In genomic region chr4:130573351-130574047, GRCm38 (mm10) we compare ENCODE assay signal across 8 mouse cellular contexts. TPM values are rescaled to one million over a fixed set of nuclear protein-coding genes. Genes with fewer than 3 reads are reported as not detected.
A peak's percentile ranks its signal among the peaks of the same experiment; 100 is the strongest.
DNase-seq lines count a peak whose midpoint lies in the region; ATAC-seq and TF ChIP-seq lines count a peak whose summit lies in the region.

No protein-coding gene starts in this region.

- no peaks in the 10 kb centered on the region for H3K36me3 ChIP-seq in kidney, embryonic 16.5 days (ENCODE audit: insufficient read depth, low read length)
- H3K36me3 ChIP-seq in hindbrain, embryonic 13.5 days, result no peaks in the 10 kb centered on the region
- H3K36me3 ChIP-seq in midbrain, embryonic 10.5 days, result 0 out of 2 replicates have a peak, but pooled peaks cover under 1% of the 10 kb centered on the region

- TF ChIP-seq CTCF in cortical plate, adult 2 months (IDR thresholded peaks at IDR 0.05; ENCODE audit: extremely low read depth, insufficient read depth, low read length), result no peak

- no peaks in the 10 kb centered on the region for H3K9me3 ChIP-seq in kidney, embryonic 16.5 days (ENCODE audit: low read length)
- H3K9me3 ChIP-seq in hindbrain, embryonic 13.5 days, result no peaks in the 10 kb centered on the region
- H3K9me3 ChIP-seq in midbrain, embryonic 10.5 days (replicated peaks), result no peaks in the 10 kb centered on the region

- ATAC-seq in kidney, embryonic 16.5 days (ENCODE audit: low FRiP score, low TSS enrichment), result peak; percentile 43
- peak; percentile 65 for ATAC-seq in hindbrain, embryonic 13.5 days (ENCODE audit: low FRiP score)

- 0 out of 2 replicates have a peak overlapping the region, but pooled peaks have one; percentile 12 for H3K27ac ChIP-seq in kidney, embryonic 16.5 days (ENCODE audit: low read length)
- H3K27ac ChIP-seq in cortical plate, adult 2 months (ENCODE audit: insufficient read depth, low read length), result peak overlapping the region; percentile 32; the same call in 1 of the 2 replicates
- H3K27ac ChIP-seq in hindbrain, embryonic 13.5 days, result peak overlapping the region; percentile 95
- H3K27ac ChIP-seq in midbrain, embryonic 10.5 days (replicated peaks), result peak overlapping the region; percentile 93

- H3K9ac ChIP-seq in kidney, embryonic 16.5 days (replicated peaks; ENCODE audit: low read length), result peak overlapping the region; percentile 82
- H3K9ac ChIP-seq in hindbrain, embryonic 13.5 days, result peak overlapping the region; percentile 98

- peak overlapping the region; percentile 76 for H3K4me3 ChIP-seq in kidney, embryonic 16.5 days (ENCODE audit: low read length)
- peak overlapping the region; percentile 60 for H3K4me3 ChIP-seq in cortical plate, adult 2 months (ENCODE audit: insufficient read depth, low read length)
- peak overlapping the region; percentile 90 for H3K4me3 ChIP-seq in hindbrain, embryonic 13.5 days
- H3K4me3 ChIP-seq in midbrain, embryonic 10.5 days, result peak overlapping the region; percentile 75

- 0 out of 2 replicates have a peak, but pooled peaks cover 4% of the 10 kb centered on the region for H3K27me3 ChIP-seq in kidney, embryonic 16.5 days (ENCODE audit: insufficient read depth, low read length)
- 0 out of 2 replicates have a peak, but pooled peaks cover 11% of the 10 kb centered on the region for H3K27me3 ChIP-seq in hindbrain, embryonic 13.5 days
- peaks cover 24% of the 10 kb centered on the region for H3K27me3 ChIP-seq in midbrain, embryonic 10.5 days (ENCODE audit: low read depth, poor library complexity, severe bottlenecking)

- under 1% methylated on average over 62 of the region's 76 CpGs for WGBS in kidney, embryonic 16.5 days
- under 1% methylated on average over 73 of the region's 76 CpGs for WGBS in hindbrain, embryonic 13.5 days
- WGBS in midbrain, embryonic 10.5 days, result under 1% methylated on average over 74 of the region's 76 CpGs

- H3K4me2 ChIP-seq in kidney, embryonic 16.5 days (replicated peaks; ENCODE audit: low read depth, low read length), result peak overlapping the region; percentile 98
- H3K4me2 ChIP-seq in hindbrain, embryonic 13.5 days, result peak overlapping the region; percentile 70

- H3K4me1 ChIP-seq in kidney, embryonic 16.5 days (ENCODE audit: insufficient read depth, low read length), result peaks cover 27% of the 10 kb centered on the region
- H3K4me1 ChIP-seq in cortical plate, adult 2 months (ENCODE audit: control insufficient read depth, insufficient read depth, low read length), result 0 out of 2 replicates have a peak, but pooled peaks cover 2% of the 10 kb centered on the region
- H3K4me1 ChIP-seq in hindbrain, embryonic 13.5 days (replicated peaks), result peaks cover 56% of the 10 kb centered on the region
- H3K4me1 ChIP-seq in midbrain, embryonic 10.5 days, result peaks cover 44% of the 10 kb centered on the region

- no peak for TF ChIP-seq POLR2A in cortical plate, adult 2 months (IDR thresholded peaks at IDR 0.05; ENCODE audit: extremely low read depth, insufficient read depth, low read length)

- DNase-seq in kidney, postnatal 14 days, result no peak
- peak; percentile 52 for DNase-seq in MN1 (ENCODE audit: low spot score)
- peak; percentile 61 for DNase-seq in midbrain, embryonic 10.5 days (ENCODE audit: low spot score)
- no peak for DNase-seq in T-cell, adult 2 months (ENCODE audit: low spot score)
- DNase-seq in B cell, adult 2 months, result no peak

RNA-seq across cellular contexts. Expression of gene Nkain1, which starts 0.5 kb away (rescaled TPM):
- 1.0 and 1.1 TPM in 2 replicates for polyA plus RNA-seq in kidney, embryonic 16.5 days (2015; fragmentation: Nextera tagmentation; extraction: Ambion mirVana)
- 40.5 and 42.0 TPM in 2 replicates for polyA plus RNA-seq in cortical plate, adult 2 months (2012; rRNA removed)
- 9.5 and 10.2 TPM in 2 replicates for polyA plus RNA-seq in hindbrain, embryonic 13.5 days (2015; fragmentation: Nextera tagmentation; extraction: Ambion mirVana)
- polyA plus RNA-seq in midbrain, embryonic 10.5 days (2016; fragmentation: Nextera tagmentation; extraction: Ambion mirVana), result 5.1 and 5.9 TPM in 2 replicates

Comparison
In these comparisons a context has a peak if more than half of its experiments do, and no peak if none do; other contexts are left out.
1. H3K27ac ChIP-seq: peak in every context shown above with its lines; median percentile 95 in hindbrain, embryonic 13.5 days; 93 in midbrain, embryonic 10.5 days; 32 in cortical plate, adult 2 months; 12 in kidney, embryonic 16.5 days.
2. DNase-seq: peak in MN1 (single experiment) and midbrain, embryonic 10.5 days (single experiment); none in kidney, postnatal 14 days (single experiment), T-cell, adult 2 months (single experiment) and B cell, adult 2 months (0 of 2).
3. Peak in every context shown above with its lines, with median percentiles within 50 percentile points of each other: H3K4me3 ChIP-seq.